Mouse (Mus musculus) layer of hippocampus, adult 9-11 months (tissue): Measurements from ENCODE around the gene Gm15446.
"Not testable (repeated sequence)": the region's sequence is repeated elsewhere in the genome, so short reads cannot be mapped to it uniquely, and the experiment has no call there.

Source experiments
- DNase-seq: peaks from one replicate; pipeline ENCODE4 v3.0.0; 2022

The Gm15446 gene

DNA sequence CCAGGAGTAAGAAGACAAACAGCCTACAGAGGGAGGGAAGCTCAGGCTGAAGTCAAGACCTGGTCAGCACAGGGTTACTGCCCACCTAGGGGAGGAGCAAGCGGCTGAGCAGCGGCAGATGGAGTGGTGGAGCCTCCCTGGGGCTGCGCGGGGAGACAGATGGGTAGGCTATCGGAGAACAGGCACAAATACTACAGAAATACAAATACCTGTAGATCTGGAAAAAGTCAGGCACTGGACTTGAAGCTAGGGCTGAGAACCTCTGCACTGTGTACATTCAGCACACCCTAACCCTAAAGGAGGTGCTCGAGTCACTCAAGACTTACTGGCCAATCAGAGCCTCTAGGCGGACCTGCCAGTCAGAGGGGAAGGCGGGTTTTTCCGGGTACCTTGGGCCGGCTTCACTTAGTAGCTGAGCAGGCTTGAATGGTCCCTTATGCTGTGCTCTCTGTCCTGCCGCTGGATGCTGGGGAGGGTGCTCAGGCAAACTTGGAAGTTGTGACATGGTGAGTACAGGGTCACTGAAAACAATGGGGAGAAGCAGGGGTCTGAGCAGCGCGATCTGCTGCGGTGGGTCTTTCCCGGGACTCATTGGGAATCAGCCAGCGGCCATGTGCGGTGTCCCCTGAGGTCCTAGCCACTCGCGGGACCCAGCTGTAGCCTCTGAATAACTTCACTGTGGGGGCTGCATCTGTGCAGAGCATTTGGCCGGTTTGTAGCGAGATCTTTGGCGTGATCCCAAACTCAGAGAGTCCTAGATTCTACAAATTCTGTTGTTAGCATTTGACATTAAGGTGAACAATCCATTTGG, at the start of gene Gm15446:
Gm15446 (plus strand) TSS at position 140 of the 811 bp plus-strand sequence.
- DNase-seq: peak; percentile 92

DNA sequence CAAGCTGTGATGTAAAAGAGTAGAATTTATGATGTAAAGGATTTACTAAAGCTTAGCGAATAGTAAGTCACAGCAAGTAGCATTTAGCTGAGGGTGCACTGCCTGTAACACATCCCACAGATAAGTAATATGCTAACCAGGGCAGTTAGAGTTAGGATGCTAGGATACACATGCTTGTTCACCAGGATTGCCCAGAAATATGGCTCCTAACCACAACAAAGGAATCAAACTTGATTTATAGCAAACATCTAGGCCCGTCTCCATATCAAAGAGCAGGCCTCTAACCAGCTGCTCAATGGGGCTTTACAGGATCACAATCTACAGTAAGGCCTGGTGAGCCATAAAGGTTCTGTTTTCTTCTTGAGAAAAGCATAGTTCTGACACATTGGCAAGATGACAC, 929 bp downstream of the Gm15446 start:
- not testable (repeated sequence) for DNase-seq

DNA sequence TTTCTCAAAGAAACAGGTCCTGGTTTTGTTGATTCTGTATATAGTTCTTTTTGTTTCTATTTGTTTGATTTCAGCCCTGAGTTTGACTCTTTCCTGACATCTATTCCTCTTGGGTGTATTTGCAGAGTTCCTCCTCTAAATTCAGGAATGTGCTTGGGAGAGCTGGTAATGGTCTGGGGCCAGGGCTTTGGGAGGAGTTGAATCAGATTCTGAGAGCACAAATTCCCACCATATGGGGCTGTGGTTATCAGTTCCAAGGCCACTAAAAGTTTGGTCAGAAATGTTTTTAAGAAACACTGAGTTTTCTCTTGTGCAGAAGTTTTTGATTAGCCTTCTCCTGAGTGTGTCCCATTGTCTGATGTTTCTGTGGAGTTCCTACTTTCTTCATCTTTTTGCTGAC, 1.7 kb downstream of the Gm15446 start:
- no peak for DNase-seq

DNA sequence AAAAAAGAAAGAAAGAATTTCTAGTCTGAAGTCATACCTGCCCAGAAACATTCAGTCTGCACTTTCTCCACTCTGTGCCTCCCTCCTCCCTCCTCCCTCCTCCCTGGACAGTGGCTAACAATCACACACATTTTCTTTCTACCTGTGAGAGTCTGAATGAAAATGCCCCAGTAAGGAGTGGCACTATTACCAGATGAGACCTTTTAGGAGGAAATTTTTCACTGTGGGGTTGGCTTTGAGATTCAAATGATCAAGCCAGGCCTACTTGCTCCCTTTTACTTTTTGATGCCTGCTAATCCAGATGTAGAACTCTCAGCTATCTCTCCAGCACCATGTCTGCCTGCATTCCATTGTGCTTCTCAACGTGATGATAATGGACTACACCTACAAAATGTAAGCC, 27.1 kb downstream of the Gm15446 start:
- no peak for DNase-seq

DNA sequence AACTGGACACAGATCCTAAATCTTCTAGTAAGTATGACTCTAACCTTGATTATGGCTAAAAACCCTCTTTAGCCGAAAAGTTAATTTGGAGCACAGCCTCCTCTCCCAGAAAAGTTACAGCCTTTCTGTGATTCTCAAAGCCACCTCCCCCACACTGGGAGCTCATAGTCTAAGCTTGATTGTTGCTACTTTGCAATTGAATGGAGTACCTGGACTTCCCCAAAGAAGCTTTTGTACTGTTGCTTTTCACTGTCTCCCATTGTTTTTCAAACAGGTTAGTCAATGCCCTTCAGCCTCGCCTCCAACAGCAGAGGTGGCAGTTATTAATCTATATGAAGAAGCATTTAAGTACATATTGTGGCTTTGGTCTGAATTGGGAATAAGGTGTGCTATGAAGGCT, 57.5 kb downstream of the Gm15446 start:
- DNase-seq: not testable (repeated sequence)
